Mouse (Mus musculus): ENCODE results near the gene Macrod1. TPM values are rescaled to one million over a fixed set of nuclear protein-coding genes. Genes with fewer than 3 reads are reported as not detected.

Macrod1 gene
- polyA plus RNA-seq, 1 experiment from 2014 or later = 14.0 TPM

DNA sequence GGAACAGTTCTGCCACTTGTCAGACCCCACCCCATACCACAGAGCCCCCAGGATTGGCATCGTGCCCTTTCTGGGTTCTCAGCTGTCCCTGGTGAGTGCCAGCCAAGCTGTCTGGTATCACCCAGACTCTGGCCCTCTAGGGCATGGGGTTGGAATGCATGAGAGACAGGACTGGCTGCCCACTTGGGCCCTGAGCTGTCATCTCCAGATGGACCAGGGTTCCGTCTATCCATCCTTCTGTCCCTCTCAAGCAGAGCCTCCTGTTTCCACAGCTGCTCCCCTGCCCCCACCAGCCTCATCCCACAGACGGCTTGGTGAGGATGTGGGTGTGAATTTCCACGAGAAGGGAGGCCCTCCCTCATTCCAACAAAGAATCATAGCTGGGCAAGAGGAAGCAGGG, 91.5 kb downstream of the Macrod1 start:
- 39% methylated on average over 4 of the region's 4 CpGs for WGBS

DNA sequence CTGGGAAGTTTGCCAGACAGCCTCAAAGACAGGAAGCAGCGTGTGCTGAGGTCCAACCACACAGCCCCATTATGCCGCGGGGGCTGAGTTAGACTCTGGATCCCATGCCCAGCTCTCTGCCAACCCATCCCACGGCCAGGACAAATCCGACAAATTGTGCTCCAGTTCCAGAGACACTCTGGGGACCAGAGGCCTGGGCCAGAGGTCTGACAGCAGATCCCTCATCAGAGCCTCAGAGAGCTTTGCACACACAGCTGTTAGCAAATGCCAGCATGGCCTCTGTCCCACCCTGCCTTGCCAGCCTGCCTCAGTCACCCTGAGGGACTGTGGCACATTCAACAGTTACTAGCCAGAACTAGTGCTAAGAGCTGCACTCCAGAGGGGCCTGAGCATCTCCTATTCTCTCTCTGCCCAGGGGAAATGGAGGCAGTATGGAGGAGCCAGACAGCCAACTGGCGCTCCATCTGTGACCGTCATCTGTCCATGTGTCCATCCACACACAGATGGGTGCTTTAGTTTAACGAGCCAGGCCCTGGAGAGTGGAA, 92.0 kb downstream of the Macrod1 start:
- no peak overlapping the region for H3K27ac ChIP-seq (ENCODE audit: low read length)
- no peak for ATAC-seq (ENCODE audit: insufficient read depth, low FRiP score)
- no peaks in the 10 kb centered on the region for H3K36me3 ChIP-seq (ENCODE audit: control insufficient read depth, insufficient read depth, low read length)
- no peak overlapping the region for H3K4me2 ChIP-seq (ENCODE audit: low read depth, low read length)
- WGBS = 59% methylated on average over 8 of the region's 8 CpGs
- no peaks in the 10 kb centered on the region for H3K9me3 ChIP-seq (replicated peaks; ENCODE audit: control insufficient read depth, low read length)
- peaks cover 22% of the 10 kb centered on the region for H3K4me1 ChIP-seq (ENCODE audit: control insufficient read depth, insufficient read depth, low read length)
- no peak overlapping the region for H3K9ac ChIP-seq (ENCODE audit: low read length)
- no peak overlapping the region for H3K4me3 ChIP-seq (replicated peaks; ENCODE audit: low read length)
- no peaks in the 10 kb centered on the region for H3K27me3 ChIP-seq (ENCODE audit: control insufficient read depth, insufficient read depth, low read length)

More for the DNA sequence above, 91.5 kb downstream of the Macrod1 start:
- no peaks in the 10 kb centered on the region for H3K9me3 ChIP-seq (replicated peaks; ENCODE audit: control insufficient read depth, low read length)
- H3K4me3 ChIP-seq (replicated peaks; ENCODE audit: low read length) = no peak overlapping the region
- 0 out of 2 replicates have a peak, but pooled peaks have one; percentile 30 for ATAC-seq (ENCODE audit: insufficient read depth, low FRiP score)
- no peaks in the 10 kb centered on the region for H3K27me3 ChIP-seq (ENCODE audit: control insufficient read depth, insufficient read depth, low read length)
- H3K27ac ChIP-seq (ENCODE audit: low read length) = no peak overlapping the region
- H3K9ac ChIP-seq (ENCODE audit: low read length) = no peak overlapping the region; the same call in 1 of the 2 replicates
- H3K36me3 ChIP-seq (ENCODE audit: control insufficient read depth, insufficient read depth, low read length) = no peaks in the 10 kb centered on the region
- peaks cover 22% of the 10 kb centered on the region for H3K4me1 ChIP-seq (ENCODE audit: control insufficient read depth, insufficient read depth, low read length)
- H3K4me2 ChIP-seq (ENCODE audit: low read depth, low read length) = no peak overlapping the region

DNA sequence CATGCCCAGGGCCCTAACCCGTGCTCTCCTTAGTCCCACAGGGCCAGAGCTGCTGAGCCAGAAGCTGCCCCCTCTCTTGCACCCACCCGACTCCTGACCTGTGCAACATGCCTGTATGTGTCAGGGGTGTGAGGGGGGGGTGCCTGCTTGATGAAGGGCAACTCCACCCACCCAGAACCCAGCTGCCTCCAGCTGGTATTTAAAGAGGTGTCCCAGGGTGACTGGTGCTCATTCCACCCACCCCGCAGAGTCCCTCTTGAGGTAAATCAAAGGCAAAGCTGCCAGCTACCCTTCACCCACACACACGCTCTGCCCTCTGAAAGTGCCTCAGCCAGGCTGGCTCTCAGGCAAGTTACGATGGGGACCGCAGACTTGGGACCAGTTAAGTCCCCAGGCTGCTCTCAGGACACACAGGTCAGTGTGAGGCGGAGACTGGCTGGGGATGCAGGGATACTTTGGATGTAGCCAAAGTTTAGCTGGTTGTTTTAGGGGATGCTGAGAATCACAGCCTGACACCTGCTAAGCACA, 92.6 kb downstream of the Macrod1 start:
- Histone ChIP-seq H3K4me2 (ENCODE audit: low read depth, low read length) (no peak overlapping the region), H3K27ac (ENCODE audit: low read length) (no peak overlapping the region), H3K9ac (ENCODE audit: low read length) (peak overlapping the region; percentile 38; the same call in 1 of the 2 replicates), H3K27me3 (ENCODE audit: control insufficient read depth, insufficient read depth, low read length) (no peaks in the 10 kb centered on the region), H3K36me3 (ENCODE audit: control insufficient read depth, insufficient read depth, low read length) (no peaks in the 10 kb centered on the region), H3K9me3 (replicated peaks; ENCODE audit: control insufficient read depth, low read length) (no peaks in the 10 kb centered on the region), H3K4me3 (replicated peaks; ENCODE audit: low read length) (no peak overlapping the region), H3K4me1 (ENCODE audit: control insufficient read depth, insufficient read depth, low read length) (peaks cover 18% of the 10 kb centered on the region)
- WGBS = 73% methylated on average over 7 of the region's 7 CpGs
- ATAC-seq (ENCODE audit: insufficient read depth, low FRiP score) = no peak

DNA sequence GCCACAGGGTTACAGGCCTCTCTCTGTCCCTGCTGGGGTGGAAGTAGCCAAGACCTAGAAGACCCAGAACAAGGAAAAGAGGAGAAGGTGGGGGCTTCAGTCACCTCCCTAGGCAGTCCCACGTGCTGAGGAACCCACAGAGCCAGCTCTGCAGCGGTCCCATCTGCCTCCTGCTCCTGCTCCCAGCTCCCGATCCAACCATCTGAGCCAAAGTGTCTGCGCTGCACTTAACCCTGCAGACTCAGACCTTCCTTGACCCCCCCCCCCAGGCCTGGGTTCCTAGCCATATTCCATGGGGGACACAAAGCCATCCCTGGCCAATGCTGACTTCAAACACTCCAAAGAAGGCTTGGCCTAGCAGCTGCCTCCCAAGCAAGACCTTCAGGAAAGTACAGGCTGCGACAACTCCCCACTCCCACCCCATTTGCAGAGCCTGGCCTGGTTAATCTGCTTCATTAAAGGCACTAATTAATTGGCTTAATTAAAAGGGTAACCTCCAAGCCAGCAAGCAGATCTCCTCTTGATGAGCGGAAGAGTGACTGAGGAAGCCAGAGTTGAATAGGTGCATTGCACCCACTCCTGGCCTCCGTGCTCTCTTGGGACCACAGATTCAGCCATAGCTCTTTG, 94.8 kb downstream of the Macrod1 start:
- Histone ChIP-seq H3K9me3 (replicated peaks; ENCODE audit: control insufficient read depth, low read length) (no peaks in the 10 kb centered on the region), H3K9ac (ENCODE audit: low read length) (no peak overlapping the region), H3K36me3 (ENCODE audit: control insufficient read depth, insufficient read depth, low read length) (no peaks in the 10 kb centered on the region), H3K27me3 (ENCODE audit: control insufficient read depth, insufficient read depth, low read length) (no peaks in the 10 kb centered on the region; the same call in 1 of the 2 replicates), H3K4me1 (ENCODE audit: control insufficient read depth, insufficient read depth, low read length) (peaks cover 18% of the 10 kb centered on the region), H3K4me2 (ENCODE audit: low read depth, low read length) (no peak overlapping the region), H3K4me3 (replicated peaks; ENCODE audit: low read length) (no peak overlapping the region), H3K27ac (ENCODE audit: low read length) (no peak overlapping the region)
- no peak for ATAC-seq (ENCODE audit: insufficient read depth, low FRiP score)
- WGBS = 87% methylated on average over 7 of the region's 7 CpGs

DNA sequence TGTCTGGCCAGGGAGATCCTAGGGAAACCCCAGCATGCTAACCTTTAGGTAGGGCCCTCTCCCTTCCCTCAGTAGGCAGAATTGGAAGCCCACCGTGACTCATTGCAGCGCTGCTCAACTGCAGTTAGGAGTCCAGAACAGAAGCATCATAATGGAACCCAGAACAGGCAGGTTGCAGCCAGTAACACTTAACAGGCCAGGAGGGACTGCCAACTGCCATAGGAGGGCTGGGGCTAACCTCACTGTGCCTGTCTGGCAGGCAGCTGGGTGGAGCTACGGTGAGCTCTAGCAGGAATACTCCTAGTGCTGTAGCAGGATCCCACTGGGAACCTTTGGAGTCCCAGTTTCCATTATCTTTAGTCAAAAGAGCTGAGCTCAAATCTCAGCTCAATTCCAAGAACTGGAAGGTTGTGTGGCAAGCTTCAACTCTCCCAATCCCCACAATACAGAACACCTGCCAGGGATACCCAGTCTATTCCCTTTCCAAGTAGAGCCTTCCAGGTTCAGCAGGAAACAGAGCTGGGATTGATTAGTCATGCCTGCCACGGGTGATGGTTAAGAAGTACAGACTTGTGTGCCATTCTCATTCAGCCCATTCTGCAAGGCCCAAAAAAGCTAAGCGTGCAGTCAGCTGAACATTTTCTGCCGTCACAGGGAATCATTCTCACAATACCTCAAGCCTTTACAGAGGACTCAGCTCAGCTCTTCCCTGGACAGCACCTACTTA, 95.5 kb downstream of the Macrod1 start:
- H3K4me1 ChIP-seq (ENCODE audit: control insufficient read depth, insufficient read depth, low read length) = peaks cover 18% of the 10 kb centered on the region
- 90% methylated on average over 6 of the region's 6 CpGs for WGBS

DNA sequence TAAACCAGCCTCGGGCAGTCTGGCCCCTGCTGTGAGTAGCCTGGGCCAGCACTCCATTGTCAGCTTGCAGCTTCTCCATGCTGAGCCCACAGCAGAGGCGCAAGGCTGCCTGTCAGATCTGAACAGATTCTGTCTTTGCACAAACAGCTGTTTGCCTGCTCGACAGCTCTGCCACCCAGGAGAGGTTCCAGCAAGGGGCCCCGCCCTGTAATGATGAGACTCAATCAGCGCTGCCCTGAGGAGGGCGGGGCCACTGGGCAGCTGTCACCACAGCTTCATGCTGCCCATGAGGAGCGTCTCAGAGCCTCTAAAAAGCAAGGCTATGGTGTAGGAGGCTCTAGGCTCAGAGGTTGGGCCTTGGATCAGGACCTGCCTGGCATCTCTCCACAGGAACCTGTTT, 96.6 kb downstream of the Macrod1 start:
- H3K4me3 ChIP-seq (replicated peaks; ENCODE audit: low read length) = no peak overlapping the region
- no peak overlapping the region for H3K4me2 ChIP-seq (ENCODE audit: low read depth, low read length)
- ATAC-seq (ENCODE audit: insufficient read depth, low FRiP score) = no peak
- no peaks in the 10 kb centered on the region for H3K9me3 ChIP-seq (replicated peaks; ENCODE audit: control insufficient read depth, low read length)
- peaks cover 19% of the 10 kb centered on the region for H3K4me1 ChIP-seq (ENCODE audit: control insufficient read depth, insufficient read depth, low read length)
- H3K9ac ChIP-seq (ENCODE audit: low read length) = 0 out of 2 replicates have a peak overlapping the region, but pooled peaks have one; percentile 1
- no peaks in the 10 kb centered on the region; the same call in 1 of the 2 replicates for H3K27me3 ChIP-seq (ENCODE audit: control insufficient read depth, insufficient read depth, low read length)
- H3K27ac ChIP-seq (ENCODE audit: low read length) = no peak overlapping the region
- H3K36me3 ChIP-seq (ENCODE audit: control insufficient read depth, insufficient read depth, low read length) = no peaks in the 10 kb centered on the region
- 28% methylated on average over 7 of the region's 7 CpGs for WGBS

More for the DNA sequence above, 95.5 kb downstream of the Macrod1 start:
- H3K4me2 ChIP-seq (ENCODE audit: low read depth, low read length) = no peak overlapping the region
- no peaks in the 10 kb centered on the region; the same call in 1 of the 2 replicates for H3K27me3 ChIP-seq (ENCODE audit: control insufficient read depth, insufficient read depth, low read length)
- no peak overlapping the region for H3K4me3 ChIP-seq (replicated peaks; ENCODE audit: low read length)
- H3K9ac ChIP-seq (ENCODE audit: low read length) = no peak overlapping the region
- no peak for ATAC-seq (ENCODE audit: insufficient read depth, low FRiP score)
- no peaks in the 10 kb centered on the region for H3K36me3 ChIP-seq (ENCODE audit: control insufficient read depth, insufficient read depth, low read length)
- H3K27ac ChIP-seq (ENCODE audit: low read length) = no peak overlapping the region
- no peaks in the 10 kb centered on the region for H3K9me3 ChIP-seq (replicated peaks; ENCODE audit: control insufficient read depth, low read length)

DNA sequence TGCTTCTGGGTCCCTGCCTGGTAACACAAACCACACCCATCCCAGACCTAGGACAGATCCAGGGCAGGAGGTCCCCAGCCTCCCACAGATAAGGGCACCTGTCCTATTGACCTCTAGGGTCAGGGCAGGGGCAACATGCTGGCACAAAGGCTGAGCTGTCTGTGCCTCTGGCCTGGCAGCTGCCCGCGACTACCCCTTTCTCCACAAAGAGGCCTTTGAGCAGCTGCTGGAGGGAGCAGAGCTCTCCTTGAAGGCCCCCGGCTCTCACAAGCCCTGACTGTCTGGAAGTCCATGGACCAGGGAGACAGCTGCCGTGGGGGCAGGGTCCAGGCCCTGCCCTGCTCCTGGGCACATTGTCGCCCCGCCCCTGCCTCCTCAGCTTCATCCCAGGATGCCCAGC, 98.6 kb downstream of the Macrod1 start:
- Histone ChIP-seq H3K4me3 (replicated peaks; ENCODE audit: low read length) (no peak overlapping the region), H3K27ac (ENCODE audit: low read length) (no peak overlapping the region), H3K4me1 (ENCODE audit: control insufficient read depth, insufficient read depth, low read length) (peaks cover 16% of the 10 kb centered on the region), H3K36me3 (ENCODE audit: control insufficient read depth, insufficient read depth, low read length) (no peaks in the 10 kb centered on the region), H3K4me2 (ENCODE audit: low read depth, low read length) (no peak overlapping the region), H3K9ac (ENCODE audit: low read length) (no peak overlapping the region), H3K27me3 (ENCODE audit: control insufficient read depth, insufficient read depth, low read length) (no peaks in the 10 kb centered on the region; the same call in 1 of the 2 replicates), H3K9me3 (replicated peaks; ENCODE audit: control insufficient read depth, low read length) (no peaks in the 10 kb centered on the region)
- 75% methylated on average over 6 of the region's 6 CpGs for WGBS
- ATAC-seq (ENCODE audit: insufficient read depth, low FRiP score) = peak; percentile 27; the same call in 1 of the 2 replicates

DNA sequence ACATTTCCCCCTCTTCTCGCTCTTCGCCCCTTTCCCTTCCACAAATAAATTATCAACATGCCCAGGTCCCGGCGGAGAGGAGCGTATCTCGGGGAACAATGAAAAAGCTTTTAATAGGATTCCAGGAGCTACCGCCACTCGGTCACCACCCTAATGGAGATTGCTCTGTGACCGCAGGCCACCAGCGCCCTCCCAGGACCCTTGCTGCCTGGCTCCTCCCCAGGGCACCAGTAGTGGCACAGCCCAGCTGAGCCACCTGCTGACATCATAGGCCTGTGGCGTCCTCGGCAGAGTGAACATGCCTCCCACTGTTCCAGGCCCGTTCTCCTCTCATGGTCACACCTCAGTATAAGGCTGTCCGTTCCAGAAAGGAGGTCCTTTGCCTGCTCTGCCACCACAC, 101.1 kb downstream of the Macrod1 start:
- Histone ChIP-seq H3K9me3 (replicated peaks; ENCODE audit: control insufficient read depth, low read length) (no peaks in the 10 kb centered on the region), H3K27me3 (ENCODE audit: control insufficient read depth, insufficient read depth, low read length) (no peaks in the 10 kb centered on the region; the same call in 1 of the 2 replicates), H3K4me1 (ENCODE audit: control insufficient read depth, insufficient read depth, low read length) (peaks cover 22% of the 10 kb centered on the region), H3K4me3 (replicated peaks; ENCODE audit: low read length) (no peak overlapping the region), H3K9ac (ENCODE audit: low read length) (no peak overlapping the region), H3K4me2 (ENCODE audit: low read depth, low read length) (no peak overlapping the region), H3K27ac (ENCODE audit: low read length) (no peak overlapping the region), H3K36me3 (ENCODE audit: control insufficient read depth, insufficient read depth, low read length) (no peaks in the 10 kb centered on the region)
- WGBS = 42% methylated on average over 14 of the region's 14 CpGs
- no peak for ATAC-seq (ENCODE audit: insufficient read depth, low FRiP score)
